Mouse (Mus musculus): ENCODE data around the gene Phlpp2. TPM values are rescaled to one million over a fixed set of nuclear protein-coding genes. Genes with fewer than 3 reads are reported as not detected.

The Phlpp2 gene
- polyA plus RNA-seq, 1 experiment from 2014 or later = 2.8 TPM

DNA sequence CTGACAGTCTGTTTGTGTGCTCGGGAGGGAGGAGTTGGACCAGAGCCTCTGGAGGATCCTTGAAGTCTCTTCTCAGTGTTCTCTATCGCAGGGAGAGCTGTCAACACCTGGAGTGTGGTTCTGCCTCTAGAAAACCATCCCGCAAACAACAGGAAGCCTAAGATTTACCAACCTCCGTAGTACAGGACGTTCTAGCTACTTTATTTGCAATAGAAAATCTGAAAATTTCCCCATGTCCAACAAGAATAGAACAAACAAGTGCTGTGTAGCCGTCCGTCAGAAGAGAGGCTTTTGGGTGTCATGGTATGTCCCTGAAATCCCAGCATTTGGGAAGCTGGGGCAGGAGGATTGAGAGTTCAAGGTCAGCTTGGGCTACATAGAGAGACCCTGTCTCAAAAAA, 119.4 kb downstream of the Phlpp2 start:
- H3K27ac ChIP-seq (replicated peaks; ENCODE audit: low read depth, low read length) = no peak overlapping the region
- H3K27me3 ChIP-seq (replicated peaks; ENCODE audit: control insufficient read depth, insufficient read depth, low read length) = no peaks in the 10 kb centered on the region
- H3K9me3 ChIP-seq (ENCODE audit: control insufficient read depth, low read length) = no peaks in the 10 kb centered on the region
- ATAC-seq (ENCODE audit: low read depth) = no peak
- 74% methylated on average over 7 of the region's 7 CpGs for WGBS
- no peak overlapping the region for H3K4me3 ChIP-seq (ENCODE audit: low read depth, low read length)
- H3K4me1 ChIP-seq (ENCODE audit: control insufficient read depth, insufficient read depth, low read length) = no peaks in the 10 kb centered on the region
- H3K9ac ChIP-seq (ENCODE audit: low read depth, low read length) = no peak overlapping the region
- H3K4me2 ChIP-seq (ENCODE audit: low read depth, low read length) = no peak overlapping the region
- DNase-seq (ENCODE audit: low spot score) = no peak
- H3K36me3 ChIP-seq (ENCODE audit: control insufficient read depth, insufficient read depth, low read length) = no peaks in the 10 kb centered on the region

DNA sequence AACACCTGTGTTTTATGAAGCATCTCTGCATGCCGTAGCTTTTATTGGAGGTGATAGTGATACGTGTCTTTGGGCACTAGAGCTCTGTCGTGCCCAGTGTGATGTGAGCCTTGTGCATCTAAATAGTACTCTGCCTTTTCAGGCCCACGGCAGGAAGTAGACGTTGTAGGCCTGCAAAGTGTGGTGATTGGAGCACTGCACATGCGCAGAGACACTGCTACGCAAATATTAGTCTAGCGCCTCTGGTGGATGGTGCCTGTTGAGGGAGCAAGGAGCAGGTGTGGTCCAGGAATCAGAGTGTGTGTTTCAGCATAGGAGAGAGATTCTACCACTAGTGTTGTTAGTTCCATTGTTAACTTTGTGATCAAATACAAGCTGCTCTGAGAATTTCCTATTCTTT, 120.8 kb downstream of the Phlpp2 start:
- no peaks in the 10 kb centered on the region for H3K9me3 ChIP-seq (ENCODE audit: control insufficient read depth, low read length)
- 87% methylated on average over 8 of the region's 8 CpGs for WGBS
- H3K4me1 ChIP-seq (ENCODE audit: control insufficient read depth, insufficient read depth, low read length) = no peaks in the 10 kb centered on the region
- no peak overlapping the region for H3K27ac ChIP-seq (replicated peaks; ENCODE audit: low read depth, low read length)
- no peak overlapping the region for H3K4me2 ChIP-seq (ENCODE audit: low read depth, low read length)
- H3K4me3 ChIP-seq (ENCODE audit: low read depth, low read length) = no peak overlapping the region
- ATAC-seq (ENCODE audit: low read depth) (no peak), DNase-seq (ENCODE audit: low spot score) (no peak)
- no peak overlapping the region for H3K9ac ChIP-seq (ENCODE audit: low read depth, low read length)
- H3K27me3 ChIP-seq (replicated peaks; ENCODE audit: control insufficient read depth, insufficient read depth, low read length) = no peaks in the 10 kb centered on the region
- H3K36me3 ChIP-seq (ENCODE audit: control insufficient read depth, insufficient read depth, low read length) = no peaks in the 10 kb centered on the region

DNA sequence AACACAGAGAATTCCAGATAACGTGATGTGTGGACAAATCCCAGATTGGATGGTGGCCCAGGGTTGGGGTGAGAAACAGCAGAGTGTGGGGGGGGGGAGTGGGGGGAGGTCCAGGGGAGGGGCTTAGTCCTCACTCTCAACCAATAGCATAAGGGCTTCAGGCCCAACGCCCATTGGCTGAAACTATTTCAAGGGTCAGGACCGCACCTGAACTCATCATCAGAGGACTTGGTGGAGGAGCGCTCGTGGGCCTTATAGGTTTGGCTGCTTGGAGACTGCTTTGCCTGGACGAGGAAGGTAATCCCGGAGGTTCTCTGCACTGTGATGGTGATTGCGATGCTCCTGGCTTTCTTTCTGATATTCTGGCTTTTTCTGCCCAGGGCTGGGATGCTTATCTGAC, 121.9 kb downstream of the Phlpp2 start, which contains the start of gene Tat:
Gene Tat (plus strand): TSS at position 214 of the 400 bp plus-strand sequence.
- no peaks in the 10 kb centered on the region for H3K4me1 ChIP-seq (ENCODE audit: control insufficient read depth, insufficient read depth, low read length)
- DNase-seq (ENCODE audit: low spot score) (no peak), ATAC-seq (ENCODE audit: low read depth) (no peak)
- no peak within 1 kb of the TSS for H3K4me3 ChIP-seq (ENCODE audit: low read depth, low read length)
- H3K36me3 ChIP-seq (ENCODE audit: control insufficient read depth, insufficient read depth, low read length) = no peaks in the 10 kb centered on the region
- H3K27me3 ChIP-seq (replicated peaks; ENCODE audit: control insufficient read depth, insufficient read depth, low read length) = no peaks in the 10 kb centered on the region
- no peak within 1 kb of the TSS for H3K9ac ChIP-seq (ENCODE audit: low read depth, low read length)
- no peak within 1 kb of the TSS for H3K4me2 ChIP-seq (ENCODE audit: low read depth, low read length)
- H3K9me3 ChIP-seq (ENCODE audit: control insufficient read depth, low read length) = no peaks in the 10 kb centered on the region
- no peak within 1 kb of the TSS for H3K27ac ChIP-seq (replicated peaks; ENCODE audit: low read depth, low read length)
- WGBS = 74% methylated on average over 8 of the region's 8 CpGs

DNA sequence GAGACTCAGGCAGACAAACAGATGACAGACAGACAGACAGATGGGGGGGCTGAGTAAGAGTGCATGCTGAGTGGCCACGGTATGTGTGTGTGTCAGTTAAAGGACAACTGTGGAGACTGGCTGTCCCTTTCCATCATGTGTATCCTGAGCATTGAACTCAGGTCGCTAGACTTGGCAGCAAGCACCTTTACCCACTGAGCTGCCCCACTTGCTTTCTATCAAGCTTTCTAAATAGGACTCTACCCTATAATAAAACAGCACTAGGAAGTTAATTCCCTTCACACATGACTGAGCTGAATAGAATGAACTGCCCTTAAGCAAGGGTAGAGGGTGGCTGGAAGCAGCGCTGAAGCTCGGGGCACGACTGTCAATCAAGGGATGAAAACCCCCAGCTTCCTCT, 123.8 kb downstream of the Phlpp2 start:
- Histone ChIP-seq H3K27ac (replicated peaks; ENCODE audit: low read depth, low read length) (no peak overlapping the region), H3K27me3 (replicated peaks; ENCODE audit: control insufficient read depth, insufficient read depth, low read length) (no peaks in the 10 kb centered on the region), H3K36me3 (ENCODE audit: control insufficient read depth, insufficient read depth, low read length) (no peaks in the 10 kb centered on the region), H3K4me3 (ENCODE audit: low read depth, low read length) (no peak overlapping the region), H3K4me2 (ENCODE audit: low read depth, low read length) (no peak overlapping the region), H3K9me3 (ENCODE audit: control insufficient read depth, low read length) (no peaks in the 10 kb centered on the region), H3K4me1 (ENCODE audit: control insufficient read depth, insufficient read depth, low read length) (no peaks in the 10 kb centered on the region), H3K9ac (ENCODE audit: low read depth, low read length) (no peak overlapping the region)
- DNase-seq (ENCODE audit: low spot score) (no peak), ATAC-seq (ENCODE audit: low read depth) (no peak)
- 72% methylated on average over 5 of the region's 5 CpGs for WGBS

DNA sequence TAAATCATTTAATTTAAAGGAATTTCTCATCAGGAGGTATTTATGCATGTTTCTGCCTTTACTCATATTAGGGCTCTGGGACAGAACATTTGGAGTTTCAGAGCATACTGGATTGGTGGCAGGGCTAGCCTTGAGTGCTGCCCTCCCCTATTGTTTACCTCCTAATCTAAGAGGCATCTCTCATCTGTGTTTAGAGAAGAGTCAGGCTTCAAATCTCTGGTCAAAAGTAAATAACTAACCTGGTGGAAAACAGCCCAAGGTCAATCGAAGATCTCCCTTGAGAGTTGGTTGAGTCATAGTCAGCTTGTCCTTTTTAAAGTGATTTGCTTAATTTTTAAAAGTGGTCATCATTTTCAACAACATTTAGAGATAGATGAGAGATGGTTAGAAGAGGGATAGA, 124.6 kb downstream of the Phlpp2 start:
- ATAC-seq (ENCODE audit: low read depth) (no peak), DNase-seq (ENCODE audit: low spot score) (no peak)
- no peak overlapping the region for H3K9ac ChIP-seq (ENCODE audit: low read depth, low read length)
- no peaks in the 10 kb centered on the region for H3K4me1 ChIP-seq (ENCODE audit: control insufficient read depth, insufficient read depth, low read length)
- no peaks in the 10 kb centered on the region for H3K9me3 ChIP-seq (ENCODE audit: control insufficient read depth, low read length)
- WGBS = 69% methylated on average over 1 of the region's 1 CpGs
- no peak overlapping the region for H3K4me3 ChIP-seq (ENCODE audit: low read depth, low read length)
- H3K27ac ChIP-seq (replicated peaks; ENCODE audit: low read depth, low read length) = no peak overlapping the region
- H3K4me2 ChIP-seq (ENCODE audit: low read depth, low read length) = no peak overlapping the region
- no peaks in the 10 kb centered on the region for H3K27me3 ChIP-seq (replicated peaks; ENCODE audit: control insufficient read depth, insufficient read depth, low read length)
- H3K36me3 ChIP-seq (ENCODE audit: control insufficient read depth, insufficient read depth, low read length) = no peaks in the 10 kb centered on the region

Other genes with a start within 250 kb of the Phlpp2 start
- gene Ist1, start 175.3 kb upstream of the Phlpp2 start, polyA plus RNA-seq (2014; fragmentation: Nextera tagmentation; extraction: Ambion mirVana) = 118 and 136 TPM in 2 replicates
- gene Zfp821, start 163.0 kb upstream of the Phlpp2 start, polyA plus RNA-seq (2014; fragmentation: Nextera tagmentation; extraction: Ambion mirVana) = 22.4 and 24.9 TPM in 2 replicates
- gene Atxn1l, start 130.8 kb upstream of the Phlpp2 start, polyA plus RNA-seq (2014; fragmentation: Nextera tagmentation; extraction: Ambion mirVana) = 7.9 and 9.2 TPM in 2 replicates
- 34.0 and 38.4 TPM in 2 replicates for gene Ap1g1, start 90.0 kb upstream of the Phlpp2 start, polyA plus RNA-seq (2014; fragmentation: Nextera tagmentation; extraction: Ambion mirVana)
- 1.8 and 2.1 TPM in 2 replicates for gene Marveld3, start 93.7 kb downstream of the Phlpp2 start, polyA plus RNA-seq (2014; fragmentation: Nextera tagmentation; extraction: Ambion mirVana)
- gene Tat, start 121.9 kb downstream of the Phlpp2 start, polyA plus RNA-seq (2014; fragmentation: Nextera tagmentation; extraction: Ambion mirVana) = 0.08 TPM in 1 of 2 replicates, not detected in the other
- not detected in 2 replicates for gene Chst4, start 171.2 kb downstream of the Phlpp2 start, polyA plus RNA-seq (2014; fragmentation: Nextera tagmentation; extraction: Ambion mirVana)
- 6.2 and 7.4 TPM in 2 replicates for gene Zfp612, start 211.2 kb downstream of the Phlpp2 start, polyA plus RNA-seq (2014; fragmentation: Nextera tagmentation; extraction: Ambion mirVana)
- not detected in 2 replicates for gene Gm21964, start 232.7 kb downstream of the Phlpp2 start, polyA plus RNA-seq (2014; fragmentation: Nextera tagmentation; extraction: Ambion mirVana)
- gene Gm17720, start 234.2 kb downstream of the Phlpp2 start, polyA plus RNA-seq (2014; fragmentation: Nextera tagmentation; extraction: Ambion mirVana) = not detected in 2 replicates

All from embryonic facial prominence, embryonic 14.5 days (tissue).